Mouse (Mus musculus) heart, adult 2 months (tissue): Measurements from ENCODE around the gene Sar1a. TPM values are rescaled to one million over a fixed set of nuclear protein-coding genes. Genes with fewer than 3 reads are reported as not detected.
A peak's percentile ranks its signal among the peaks of the same experiment; 100 is the strongest.

Source experiments
- DNase-seq, 2 experiments: peaks; one replicate each; pipeline ENCODE4 v3.0.0; 2021
- H3K27ac ChIP-seq: fragments of 200-600 bp; 2 replicates; pipeline ENCODE4 v1.8.1; 2022
- H3K27me3 ChIP-seq: fragments of 200-500 bp; 2 replicates; pipeline ENCODE4 v1.6.1; 2012; ENCODE audit warnings: mild to moderate bottlenecking, low read length, inconsistent platforms, mixed read lengths; ENCODE audit not compliant: control insufficient read depth, insufficient read depth
- H3K36me3 ChIP-seq: fragments of 200-500 bp; 2 replicates; pipeline ENCODE4 v1.6.1; 2012; ENCODE audit warnings: low read length, inconsistent platforms; ENCODE audit not compliant: control insufficient read depth, insufficient read depth
- H3K4me1 ChIP-seq: fragments of 200-500 bp; 2 replicates; pipeline ENCODE4 v1.6.1; 2011; ENCODE audit warnings: low read length; ENCODE audit not compliant: control insufficient read depth, insufficient read depth
- H3K4me3 ChIP-seq: fragments of 200-600 bp; 2 replicates; pipeline ENCODE4 v1.8.1; 2022
- H3K79me2 ChIP-seq: fragments of 200-500 bp; replicated peaks from 2 replicates; pipeline ENCODE4 v1.6.1; 2012; ENCODE audit warnings: mild to moderate bottlenecking, inconsistent platforms, low read length, moderate library complexity, mixed read lengths; ENCODE audit not compliant: control insufficient read depth, insufficient read depth
- H3K9ac ChIP-seq: fragments of 200-500 bp; 2 replicates; pipeline ENCODE4 v1.6.1; 2012; ENCODE audit warnings: low read depth, mild to moderate bottlenecking, control low read depth, inconsistent platforms, low read length, mixed read lengths
- CTCF ChIP-seq: fragments of 200-600 bp; IDR thresholded peaks from 2 replicates; pipeline ENCODE4 v1.8.1; 2022; ENCODE audit warnings: antibody characterized with exemption, mild to moderate bottlenecking, moderate library complexity
- EP300 ChIP-seq: fragments of 200-500 bp; IDR thresholded peaks from 2 replicates; pipeline ENCODE4 v1.6.1; 2011; ENCODE audit warnings: low read depth, low read length, control low read depth; ENCODE audit not compliant: insufficient read depth
- POLR2A ChIP-seq: fragments of 200-500 bp; IDR thresholded peaks from 2 replicates; pipeline ENCODE4 v1.6.1; 2011; ENCODE audit warnings: mild to moderate bottlenecking, low read depth, low read length, control low read depth; ENCODE audit not compliant: insufficient read depth
- WGBS: fragments of 180-500 bp; shearing (Covaris S2); methylation state at CpG from one replicate; pipeline ENCODE4 v1.1.7; 2018; 5-methylcytosine and 5-hydroxymethylcytosine counted together
- intact Hi-C: fragments of 180-260 bp; cut with DNase I; formaldehyde crosslinking; loops from one replicate; pipeline ENCODE4 v1.15.1; 2025
- polyA plus RNA-seq: library from polyadenylated mRNA; depleted of rRNA; stranded (reverse); fragments of >200 nt; gene quantifications from 2 replicates; pipeline ENCODE4 v1.2.3, GENCODE M21; 2012
- total RNA-seq, 2 experiments: library from RNA; stranded (reverse); gene quantifications; 2 replicates each; pipeline ENCODE4 v1.2.3; 2021

Sar1a gene
- total and polyA plus RNA-seq, 3 experiments = 82.7 to 197 (median 166) TPM

GRCm38 (mm10) chr10:61704663-61705062 lies 24.6 kb downstream of the Sar1a start:
- Histone ChIP-seq H3K79me2 (no peaks in the 10 kb centered on the region), H3K4me3 (no peak overlapping the region), H3K9ac (no peak overlapping the region), H3K27me3 (no peaks in the 10 kb centered on the region), H3K36me3 (no peaks in the 10 kb centered on the region), H3K27ac (no peak overlapping the region), H3K4me1 (no peaks in the 10 kb centered on the region)
- 67% methylated on average over 4 of the region's 4 CpGs for WGBS
- TF ChIP-seq CTCF (no peak), POLR2A (no peak), EP300 (no peak)
- intact Hi-C loops = no loop called here
- no peak for DNase-seq

- no peak for DNase-seq
- no peak overlapping the region for H3K9ac ChIP-seq
- no peaks in the 10 kb centered on the region for H3K79me2 ChIP-seq
- H3K4me3 ChIP-seq = no peak overlapping the region
- no peaks in the 10 kb centered on the region for H3K4me1 ChIP-seq
- TF ChIP-seq EP300 (no peak), POLR2A (no peak), CTCF (no peak)
- intact Hi-C loops = no loop called here
- no peak overlapping the region for H3K27ac ChIP-seq
- H3K27me3 ChIP-seq = no peaks in the 10 kb centered on the region
- 64% methylated on average over 6 of the region's 6 CpGs for WGBS
- H3K36me3 ChIP-seq = no peaks in the 10 kb centered on the region
Observed at GRCm38 (mm10) chr10:61706412-61707375, 26.6 kb downstream of the Sar1a start.

- H3K4me1 ChIP-seq = peaks cover 3% of the 10 kb centered on the region
- no peak overlapping the region for H3K4me3 ChIP-seq
- no peak overlapping the region for H3K9ac ChIP-seq
- no peaks in the 10 kb centered on the region for H3K36me3 ChIP-seq
- no peaks in the 10 kb centered on the region for H3K79me2 ChIP-seq
- no peak for DNase-seq
- WGBS = 76% methylated on average over 3 of the region's 3 CpGs
- H3K27me3 ChIP-seq = no peaks in the 10 kb centered on the region
- intact Hi-C loops = loop anchor here (2.0 kb wide), 1 partner anchor 17 kb away; no protein-coding TSS in a partner anchor
- TF ChIP-seq EP300 (no peak), POLR2A (no peak), CTCF (no peak)
- H3K27ac ChIP-seq = no peak overlapping the region
Observed at GRCm38 (mm10) chr10:61713601-61714000, 33.5 kb downstream of the Sar1a start.

- 80% methylated on average over 4 of the region's 4 CpGs for WGBS
Observed at GRCm38 (mm10) chr10:61714146-61714545, 34.0 kb downstream of the Sar1a start.

GRCm38 (mm10) chr10:61714771-61715461 lies 34.8 kb downstream of the Sar1a start, which contains the start of gene Aifm2:
Gene Aifm2, plus strand, starts transcription at chr10:61715263.
- peak; percentile 75 to 85 for DNase-seq
- H3K27me3 ChIP-seq = no peaks in the 10 kb centered on the region
- peak within 1 kb of the TSS; percentile 77 for H3K4me3 ChIP-seq
- WGBS = 14% methylated on average over 29 of the region's 36 CpGs
- TF ChIP-seq EP300 (no peak), CTCF (no peak), POLR2A (peak; percentile 62; the same call in 1 of the 2 replicates)
- intact Hi-C loops = loop anchor here (1.0 kb wide), 1 partner anchor 35 kb away; the partner anchor contains the start of gene Sar1a
- H3K79me2 ChIP-seq = no peaks in the 10 kb centered on the region
- H3K36me3 ChIP-seq = no peaks in the 10 kb centered on the region
- peak within 1 kb of the TSS; percentile 81 for H3K27ac ChIP-seq
- peak within 1 kb of the TSS; percentile 84 for H3K9ac ChIP-seq
- peaks cover 3% of the 10 kb centered on the region for H3K4me1 ChIP-seq

More at GRCm38 (mm10) chr10:61714146-61714545, 34.0 kb downstream of the Sar1a start:
- no peak for DNase-seq
- Histone ChIP-seq H3K4me1 (peaks cover 3% of the 10 kb centered on the region), H3K27me3 (no peaks in the 10 kb centered on the region), H3K79me2 (no peaks in the 10 kb centered on the region), H3K27ac (no peak overlapping the region; the same call in 1 of the 2 replicates), H3K36me3 (no peaks in the 10 kb centered on the region), H3K4me3 (no peak overlapping the region), H3K9ac (no peak overlapping the region)
- intact Hi-C loops = no loop called here
- no peak for TF ChIP-seq EP300
- no peak for TF ChIP-seq POLR2A
- no peak for TF ChIP-seq CTCF
